Mouse (Mus musculus) large intestine, adult 2 months (tissue): ENCODE results near the gene Isca2. TPM values are rescaled to one million over a fixed set of nuclear protein-coding genes. Genes with fewer than 3 reads are reported as not detected.

Source experiments
- DNase-seq: peaks from one replicate; pipeline ENCODE4 v3.0.0-alpha.2; 2012; ENCODE audit warnings: low read depth, low spot score
- WGBS: fragments of 180-500 bp; shearing (Covaris S2); methylation state at CpG from one replicate; pipeline ENCODE4 v1.1.7; 2018; 5-methylcytosine and 5-hydroxymethylcytosine counted together
- polyA plus RNA-seq: library from polyadenylated mRNA; depleted of rRNA; stranded (reverse); fragments of >200 nt; gene quantifications from 2 replicates; pipeline ENCODE4 v1.2.3, GENCODE M21; 2012; rRNA removed

The Isca2 gene
- polyA plus RNA-seq, 1 experiment, result 49.3 TPM

GRCm38 (mm10) chr12:84811510-84811909 lies 38.5 kb downstream of the Isca2 start:
- 59% methylated on average over 4 of the region's 4 CpGs for WGBS
- no peak for DNase-seq

GRCm38 (mm10) chr12:84812004-84812403 lies 39.0 kb downstream of the Isca2 start:
- 70% methylated on average over 3 of the region's 3 CpGs for WGBS
- DNase-seq, result no peak

- DNase-seq, result no peak
- 73% methylated on average over 7 of the region's 7 CpGs for WGBS
Observed at GRCm38 (mm10) chr12:84813773-84814172, 40.7 kb downstream of the Isca2 start.

GRCm38 (mm10) chr12:84814663-84815325 lies 41.7 kb downstream of the Isca2 start:
- 48% methylated on average over 3 of the region's 3 CpGs for WGBS

GRCm38 (mm10) chr12:84818496-84818895 lies 45.4 kb downstream of the Isca2 start:
- 69% methylated on average over 4 of the region's 4 CpGs for WGBS
- DNase-seq, result no peak

More at GRCm38 (mm10) chr12:84814663-84815325, 41.7 kb downstream of the Isca2 start:
- no peak for DNase-seq

GRCm38 (mm10) chr12:84819236-84820168 lies 46.5 kb downstream of the Isca2 start:
- WGBS, result 87% methylated on average over 13 of the region's 13 CpGs
- no peak for DNase-seq

GRCm38 (mm10) chr12:84823601-84824000 lies 50.5 kb downstream of the Isca2 start:
- DNase-seq, result no peak
- WGBS, result 70% methylated on average over 7 of the region's 7 CpGs

GRCm38 (mm10) chr12:84824203-84824602 lies 51.2 kb downstream of the Isca2 start:
- 63% methylated on average over 5 of the region's 5 CpGs for WGBS
- DNase-seq, result no peak

Other genes starting within 250 kb of the Isca2 start
- gene Vsx2, start 203.5 kb upstream of the Isca2 start, polyA plus RNA-seq, result not detected in 2 replicates
- gene Abcd4, start 155.8 kb upstream of the Isca2 start, polyA plus RNA-seq, result 29.0 and 49.4 TPM in 2 replicates
- not detected in 2 replicates for gene Vrtn, start 132.2 kb upstream of the Isca2 start, polyA plus RNA-seq
- 0.04 and 0.21 TPM in 2 replicates for gene Syndig1l, start 74.4 kb upstream of the Isca2 start, polyA plus RNA-seq
- gene Npc2, start 99 bp upstream of the Isca2 start, polyA plus RNA-seq, result 74.5 and 103 TPM in 2 replicates
- 2.1 and 5.2 TPM in 2 replicates for gene Ltbp2, start 103.3 kb downstream of the Isca2 start, polyA plus RNA-seq
- gene Fcf1, start 197.6 kb downstream of the Isca2 start, polyA plus RNA-seq, result 58.2 and 70.8 TPM in 2 replicates
- 18.4 and 28.4 TPM in 2 replicates for gene Arel1, start 197.6 kb downstream of the Isca2 start, polyA plus RNA-seq
- 4.9 and 7.7 TPM in 2 replicates for gene Ylpm1, start 223.1 kb downstream of the Isca2 start, polyA plus RNA-seq